Mouse (Mus musculus) G1E (cell line): ENCODE data around the gene Hoxd3.

Experiments
- CTCF ChIP-seq: IDR thresholded peaks from 2 replicates; pipeline ENCODE4 v1.5.1; 2012; ENCODE audit warnings: low read depth, low read length, inconsistent platforms, mixed read lengths
- GATA1 ChIP-seq: IDR thresholded peaks from 2 replicates; pipeline ENCODE4 v1.6.1; 2012; ENCODE audit warnings: borderline replicate concordance, low read length, inconsistent platforms, mixed read lengths
- GATA2 ChIP-seq: IDR thresholded peaks from 2 replicates; pipeline ENCODE4 v1.6.1; 2012; ENCODE audit warnings: low read depth, low read length, inconsistent platforms, borderline replicate concordance
- POLR2AphosphoS5 ChIP-seq: IDR thresholded peaks from 2 replicates; pipeline ENCODE4 v1.6.1; 2012; ENCODE audit warnings: low read depth, low read length, inconsistent platforms; ENCODE audit not compliant: insufficient replicate concordance
- TAL1 ChIP-seq: conservative IDR thresholded peaks from 2 replicates; pipeline ENCODE4 v1.6.1; 2012; ENCODE audit warnings: low read depth, low read length, inconsistent platforms, mixed read lengths

- no peak for TF ChIP-seq CTCF
- no peak for TF ChIP-seq GATA1
- TF ChIP-seq POLR2AphosphoS5 = no peak
- TF ChIP-seq TAL1 = no peak
- TF ChIP-seq GATA2 = no peak
These were observed 28.8 kb downstream of the Hoxd3 start for GRCm38 (mm10) chr2:74740311-74741091.
